Mouse (Mus musculus): Measurements from ENCODE around the gene Ufc1. TPM values are rescaled to one million over a fixed set of nuclear protein-coding genes. Genes with fewer than 3 reads are reported as not detected.
"Not testable (repeated sequence)": the region's sequence is repeated elsewhere in the genome, so short reads cannot be mapped to it uniquely, and the experiment has no call there.

Gene Ufc1
- total RNA-seq, 1 experiment: 78.8 TPM

GRCm38 (mm10) chr1:171245353-171245752 is 49.5 kb downstream of the Ufc1 start:
- peaks cover 8% of the 10 kb centered on the region for H3K36me3 ChIP-seq (ENCODE audit: control insufficient read depth, insufficient read depth, low read length, poor library complexity, severe bottlenecking)
- in situ Hi-C loops (cut with MboI; ENCODE audit: low sequenced_read_pairs in 2 of 2, unreplicated experiment in 2 of 2): loop anchor here (10.0 to 25.0 kb wide), 2 partner anchors 131 to 358 kb away; partner anchors contain the start of genes Cfap126 (in 1 of the 2), Dusp12 (in 1 of the 2) and Gm26620 (in 1 of the 2)
- H3K9ac ChIP-seq (ENCODE audit: insufficient read depth, low read depth, low read length, poor library complexity, severe bottlenecking): no peak overlapping the region
- H3K4me1 ChIP-seq (ENCODE audit: control insufficient read depth in 2 of 2, insufficient read depth in 2 of 2, low read length in 2 of 2, poor library complexity in 1 of 2): peaks cover 7 to 18% of the 10 kb centered on the region in 2 experiments
- no peak for TF ChIP-seq ZC3H11A (IDR thresholded peaks at IDR 0.05; ENCODE audit: borderline replicate concordance, low read depth, low read length)
- no peak for TF ChIP-seq CHD2 (IDR thresholded peaks at IDR 0.05; ENCODE audit: low read depth, low read length)
- TF ChIP-seq ZNF384 (IDR thresholded peaks at IDR 0.05; ENCODE audit: low read depth, low read length): no peak
- TF ChIP-seq MAFK (IDR thresholded peaks at IDR 0.05; ENCODE audit: insufficient read depth, low read depth, low read length): no peak
- TF ChIP-seq HCFC1 (IDR thresholded peaks at IDR 0.05; ENCODE audit: borderline replicate concordance, insufficient read depth, low read length): no peak
- no peak overlapping the region for H3K27ac ChIP-seq (ENCODE audit: insufficient read depth, low read depth, low read length, poor library complexity, severe bottlenecking)
- no peak for DNase-seq (ENCODE audit: low read depth, low spot score)
- no peaks in the 10 kb centered on the region for H3K9me3 ChIP-seq (ENCODE audit: control insufficient read depth, insufficient read depth, low read depth, low read length)
- no peak overlapping the region for H3K4me3 ChIP-seq (ENCODE audit: insufficient read depth in 1 of 2, low read depth in 1 of 2, low read length in 2 of 2, poor library complexity in 1 of 2, severe bottlenecking in 1 of 2)

- H3K9ac ChIP-seq (ENCODE audit: insufficient read depth, low read depth, low read length, poor library complexity, severe bottlenecking); H3K4me1 ChIP-seq (ENCODE audit: control insufficient read depth in 2 of 2, insufficient read depth in 2 of 2, low read length in 2 of 2, poor library complexity in 1 of 2); H3K9me3 ChIP-seq (ENCODE audit: control insufficient read depth, insufficient read depth, low read depth, low read length); H3K4me3 ChIP-seq (ENCODE audit: insufficient read depth in 1 of 2, low read depth in 1 of 2, low read length in 2 of 2, poor library complexity in 1 of 2, severe bottlenecking in 1 of 2); DNase-seq (ENCODE audit: low read depth, low spot score); H3K27ac ChIP-seq (ENCODE audit: insufficient read depth, low read depth, low read length, poor library complexity, severe bottlenecking): not testable (repeated sequence)
- in situ Hi-C loops (cut with MboI; ENCODE audit: low sequenced_read_pairs in 2 of 2, unreplicated experiment in 2 of 2): loop anchor here (5.0 to 25.0 kb wide), 3 partner anchors 127 to 355 kb away; partner anchors contain the start of genes Cfap126 (in 2 of the 2), Dusp12 (in 1 of the 2) and Gm26620 (in 1 of the 2)
- peaks cover 28% of the 10 kb centered on the region for H3K36me3 ChIP-seq (ENCODE audit: control insufficient read depth, insufficient read depth, low read length, poor library complexity, severe bottlenecking)
Measured at GRCm38 (mm10) chr1:171241952-171242351, 52.9 kb downstream of the Ufc1 start.

GRCm38 (mm10) chr1:171240911-171241310 is 53.9 kb downstream of the Ufc1 start:
- TF ChIP-seq MAFK (IDR thresholded peaks at IDR 0.05; ENCODE audit: insufficient read depth, low read depth, low read length) (no peak), HCFC1 (IDR thresholded peaks at IDR 0.05; ENCODE audit: borderline replicate concordance, insufficient read depth, low read length) (no peak)
- H3K4me3 ChIP-seq (ENCODE audit: insufficient read depth in 1 of 2, low read depth in 1 of 2, low read length in 2 of 2, poor library complexity in 1 of 2, severe bottlenecking in 1 of 2): no peak overlapping the region
- no peak for DNase-seq (ENCODE audit: low read depth, low spot score)
- H3K27ac ChIP-seq (ENCODE audit: insufficient read depth, low read depth, low read length, poor library complexity, severe bottlenecking): no peak overlapping the region
- peaks cover 2 to 6% of the 10 kb centered on the region in 2 experiments; a peak in 2 of 4 replicates for H3K4me1 ChIP-seq (ENCODE audit: control insufficient read depth in 2 of 2, insufficient read depth in 2 of 2, low read length in 2 of 2, poor library complexity in 1 of 2)
- peaks cover 36% of the 10 kb centered on the region for H3K36me3 ChIP-seq (ENCODE audit: control insufficient read depth, insufficient read depth, low read length, poor library complexity, severe bottlenecking)
- no peaks in the 10 kb centered on the region for H3K9me3 ChIP-seq (ENCODE audit: control insufficient read depth, insufficient read depth, low read depth, low read length)
- in situ Hi-C loops (cut with MboI; ENCODE audit: low sequenced_read_pairs in 2 of 2, unreplicated experiment in 2 of 2): loop anchor here (5.0 to 25.0 kb wide), 3 partner anchors 126 to 354 kb away; partner anchors contain the start of genes Cfap126 (in 2 of the 2), Dusp12 (in 1 of the 2) and Gm26620 (in 1 of the 2)
- no peak overlapping the region for H3K9ac ChIP-seq (ENCODE audit: insufficient read depth, low read depth, low read length, poor library complexity, severe bottlenecking)

DNA sequence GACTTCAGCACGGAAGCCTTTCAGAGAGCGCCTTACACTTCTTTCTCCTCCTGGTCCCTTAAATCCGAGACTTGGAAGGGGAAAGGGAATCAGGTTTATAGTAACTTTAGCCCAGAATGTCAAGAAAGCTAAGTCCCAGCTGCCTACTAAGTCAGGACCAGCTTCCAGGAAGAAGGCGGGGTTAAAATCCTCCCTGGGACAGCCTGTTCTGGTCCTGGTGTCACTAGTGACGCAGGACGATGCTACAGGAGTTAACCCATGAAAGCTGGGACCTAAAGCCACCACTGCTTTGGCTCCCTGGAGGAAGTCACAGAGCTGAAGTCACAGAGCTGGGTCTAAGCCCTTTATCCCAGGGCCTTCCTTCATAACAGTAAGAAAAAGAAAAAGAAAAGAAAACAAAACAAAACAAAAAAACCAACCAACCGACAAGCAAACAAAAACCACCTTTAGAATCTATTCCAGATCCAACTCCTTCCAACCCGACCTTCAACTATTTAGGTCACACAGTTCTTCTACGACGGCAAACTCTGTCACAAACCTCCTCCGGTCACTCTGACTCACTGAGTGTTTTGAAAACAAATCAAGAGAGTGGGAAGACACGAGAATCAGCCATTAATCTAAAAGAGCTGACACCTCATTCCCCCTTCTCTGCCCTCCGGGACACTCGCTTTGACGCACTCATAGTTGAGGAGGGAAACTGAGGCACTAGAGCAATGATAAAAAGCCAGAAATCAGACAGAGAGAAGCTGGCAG is 54.7 kb downstream of the Ufc1 start:
- Histone ChIP-seq H3K27ac (ENCODE audit: insufficient read depth, low read depth, low read length, poor library complexity, severe bottlenecking) (no peak overlapping the region), H3K36me3 (ENCODE audit: control insufficient read depth, insufficient read depth, low read length, poor library complexity, severe bottlenecking) (peaks cover 39% of the 10 kb centered on the region), H3K4me1 (ENCODE audit: control insufficient read depth in 2 of 2, insufficient read depth in 2 of 2, low read length in 2 of 2, poor library complexity in 1 of 2) (peaks cover 2 to 6% of the 10 kb centered on the region in 2 experiments; a peak in 2 of 4 replicates), H3K9ac (ENCODE audit: insufficient read depth, low read depth, low read length, poor library complexity, severe bottlenecking) (no peak overlapping the region), H3K9me3 (ENCODE audit: control insufficient read depth, insufficient read depth, low read depth, low read length) (no peaks in the 10 kb centered on the region), H3K4me3 (ENCODE audit: insufficient read depth in 1 of 2, low read depth in 1 of 2, low read length in 2 of 2, poor library complexity in 1 of 2, severe bottlenecking in 1 of 2) (no peak overlapping the region)
- DNase-seq (ENCODE audit: low read depth, low spot score): no peak
- in situ Hi-C loops (cut with MboI; ENCODE audit: low sequenced_read_pairs in 2 of 2, unreplicated experiment in 2 of 2): loop anchor here (5.0 to 25.0 kb wide), 3 partner anchors 125 to 353 kb away; partner anchors contain the start of genes Cfap126 (in 2 of the 2), Dusp12 (in 1 of the 2) and Gm26620 (in 1 of the 2)
- TF ChIP-seq CHD2 (IDR thresholded peaks at IDR 0.05; ENCODE audit: low read depth, low read length): no peak
- no peak for TF ChIP-seq ZNF384 (IDR thresholded peaks at IDR 0.05; ENCODE audit: low read depth, low read length)

Other genes starting within 250 kb of the Ufc1 start
- gene Fcgr3, start 230.1 kb downstream of the Ufc1 start, total RNA-seq (2012; rRNA removed): 0.32 and 0.40 TPM in 2 replicates
- gene Cfap126, start 181.1 kb downstream of the Ufc1 start, total RNA-seq (2012; rRNA removed): not detected in 2 replicates
- 55.0 and 57.9 TPM in 2 replicates for gene Sdhc, start 144.4 kb downstream of the Ufc1 start, total RNA-seq (2012; rRNA removed)
- gene Mpz, start 144.3 kb downstream of the Ufc1 start, total RNA-seq (2012; rRNA removed): 0.36 TPM in 1 of 2 replicates, not detected in the other
- gene Pcp4l1, start 98.8 kb downstream of the Ufc1 start, total RNA-seq (2012; rRNA removed): 0.63 and 2.2 TPM in 2 replicates
- gene Nr1i3, start 81.1 kb downstream of the Ufc1 start, total RNA-seq (2012; rRNA removed): 0.71 and 1.2 TPM in 2 replicates
- gene Tomm40l, start 72.5 kb downstream of the Ufc1 start, total RNA-seq (2012; rRNA removed): 22.0 and 27.5 TPM in 2 replicates
- 0.98 and 2.0 TPM in 2 replicates for gene Apoa2, start 70.0 kb downstream of the Ufc1 start, total RNA-seq (2012; rRNA removed)
- 0.62 and 0.63 TPM in 2 replicates for gene Fcer1g, start 60.7 kb downstream of the Ufc1 start, total RNA-seq (2012; rRNA removed)
- gene Adamts4, start 44.6 kb downstream of the Ufc1 start, total RNA-seq (2012; rRNA removed): 3.9 and 4.5 TPM in 2 replicates
- 175 and 229 TPM in 2 replicates for gene Ndufs2, start 43.6 kb downstream of the Ufc1 start, total RNA-seq (2012; rRNA removed)
- 35.8 and 51.0 TPM in 2 replicates for gene B4galt3, start 24.7 kb downstream of the Ufc1 start, total RNA-seq (2012; rRNA removed)
- 15.5 and 23.6 TPM in 2 replicates for gene Ppox, start 13.8 kb downstream of the Ufc1 start, total RNA-seq (2012; rRNA removed)
- 23.1 and 30.7 TPM in 2 replicates for gene Usp21, start 7.0 kb downstream of the Ufc1 start, total RNA-seq (2012; rRNA removed)
- gene Dedd, start 34.1 kb upstream of the Ufc1 start, total RNA-seq (2012; rRNA removed): 23.9 and 25.7 TPM in 2 replicates
- 18.1 and 24.4 TPM in 2 replicates for gene Nit1, start 50.6 kb upstream of the Ufc1 start, total RNA-seq (2012; rRNA removed)
- gene Pfdn2, start 50.6 kb upstream of the Ufc1 start, total RNA-seq (2012; rRNA removed): 41.1 and 41.6 TPM in 2 replicates
- 0.85 and 1.1 TPM in 2 replicates for gene Klhdc9, start 65.8 kb upstream of the Ufc1 start, total RNA-seq (2012; rRNA removed)
- 1.9 and 3.0 TPM in 2 replicates for gene Nectin4, start 75.1 kb upstream of the Ufc1 start, total RNA-seq (2012; rRNA removed)
- 8.0 and 9.0 TPM in 2 replicates for gene Arhgap30, start 93.9 kb upstream of the Ufc1 start, total RNA-seq (2012; rRNA removed)
- 151 and 164 TPM in 2 replicates for gene Usf1, start 116.3 kb upstream of the Ufc1 start, total RNA-seq (2012; rRNA removed)
- 6.2 and 11.2 TPM in 2 replicates for gene Tstd1, start 123.8 kb upstream of the Ufc1 start, total RNA-seq (2012; rRNA removed)
- 74.9 and 132 TPM in 2 replicates for gene F11r, start 142.5 kb upstream of the Ufc1 start, total RNA-seq (2012; rRNA removed)
- gene Alyref2, start 208.5 kb upstream of the Ufc1 start, total RNA-seq (2012; rRNA removed): 3.2 and 4.0 TPM in 2 replicates
- not detected in 2 replicates for gene Itln1, start 240.3 kb upstream of the Ufc1 start, total RNA-seq (2012; rRNA removed)

Data from ES-E14 (cell line).